Mouse (Mus musculus) CH12.LX (cell line): ENCODE measurements around the gene Ajm1. TPM values are rescaled to one million over a fixed set of nuclear protein-coding genes. Genes with fewer than 3 reads are reported as not detected.

Experiments
- DNase-seq: peaks from one replicate; pipeline ENCODE4 v3.0.0-alpha.2; 2013; ENCODE audit errors: extremely low read depth
- H3K27ac ChIP-seq: 2 replicates; pipeline ENCODE4 v1.5.1; 2012; ENCODE audit warnings: low read depth, mild to moderate bottlenecking, control low read depth, moderate library complexity; ENCODE audit not compliant: insufficient read depth
- H3K27me3 ChIP-seq: replicated peaks from 2 replicates; pipeline ENCODE3; 2012; ENCODE audit warnings: inconsistent platforms
- H3K36me3 ChIP-seq, 2 experiments: replicated peaks in 1 of 2; 2 replicates each; pipeline versions ENCODE3 to v1.6.1; 2012; ENCODE audit warnings: inconsistent platforms in 1 of 2, low read length in 1 of 2, mild to moderate bottlenecking in 1 of 2, mixed read lengths in 1 of 2, moderate library complexity in 1 of 2; ENCODE audit not compliant: control insufficient read depth in 1 of 2, insufficient read depth in 1 of 2
- H3K4me1 ChIP-seq, 2 experiments: 2 replicates each; pipeline ENCODE4 v1.6.1; 2012; ENCODE audit warnings: inconsistent platforms in 1 of 2, moderate library complexity in 1 of 2; ENCODE audit not compliant: insufficient read depth in 2 of 2, control insufficient read depth in 1 of 2
- H3K4me2 ChIP-seq: 2 replicates; pipeline ENCODE4 v1.6.1; 2012; ENCODE audit warnings: low read depth, mild to moderate bottlenecking, control low read depth; ENCODE audit not compliant: poor library complexity, insufficient read depth, severe bottlenecking
- H3K4me3 ChIP-seq, 3 experiments: fragments of 150-350 bp in 1 of 3; sonication (generic) in 1 of 3; replicated peaks in 1 of 3; 2 replicates each; pipeline versions ENCODE3 to v1.5.1; 2011 to 2012; ENCODE audit warnings: low read depth in 2 of 3, low read length in 2 of 3, mild to moderate bottlenecking in 2 of 3, moderate library complexity in 2 of 3, control low read depth in 1 of 3, improper control_type of control experiment in 1 of 3, inconsistent platforms in 1 of 3, mixed read lengths in 1 of 3; ENCODE audit not compliant: poor library complexity in 1 of 3
- H3K79me2 ChIP-seq: replicated peaks from 2 replicates; pipeline ENCODE4 v1.6.1; 2012; ENCODE audit warnings: mild to moderate bottlenecking, moderate library complexity; ENCODE audit not compliant: control insufficient read depth, poor library complexity, insufficient read depth, severe bottlenecking; ENCODE audit errors: extremely low read depth
- H3K9ac ChIP-seq: 2 replicates; pipeline ENCODE4 v1.6.1; 2012; ENCODE audit warnings: low read depth, mild to moderate bottlenecking, control low read depth, moderate library complexity; ENCODE audit not compliant: insufficient read depth
- H3K9me3 ChIP-seq: replicated peaks from 2 replicates; pipeline ENCODE3; 2012; ENCODE audit warnings: low read length, inconsistent platforms, mixed read lengths
- BHLHE40 ChIP-seq: IDR thresholded peaks from 2 replicates; pipeline ENCODE4 v1.6.1; 2011; ENCODE audit warnings: mild to moderate bottlenecking, low read depth, low read length, improper control_type of control experiment
- CHD1 ChIP-seq: IDR thresholded peaks from 2 replicates; pipeline ENCODE4 v1.6.1; 2012; ENCODE audit warnings: low read depth, low read length, improper control_type of control experiment, inconsistent platforms
- CHD2 ChIP-seq: IDR thresholded peaks from 2 replicates; pipeline ENCODE4 v1.6.1; 2011; ENCODE audit warnings: low read length, improper control_type of control experiment
- E2F4 ChIP-seq: IDR thresholded peaks from 2 replicates; pipeline ENCODE4 v1.6.1; 2011; ENCODE audit warnings: low read depth, low read length, improper control_type of control experiment; ENCODE audit not compliant: insufficient replicate concordance
- EP300 ChIP-seq: IDR thresholded peaks from 2 replicates; pipeline ENCODE4 v1.6.1; 2011; ENCODE audit warnings: low read length, improper control_type of control experiment
- ETS1 ChIP-seq: conservative IDR thresholded peaks from 2 replicates; pipeline ENCODE4 v1.6.1; 2012; ENCODE audit warnings: low read depth, mild to moderate bottlenecking, inconsistent platforms, low read length, improper control_type of control experiment, moderate library complexity
- GABPA ChIP-seq: IDR thresholded peaks from 2 replicates; pipeline ENCODE4 v1.6.1; 2012; ENCODE audit warnings: low read depth, low read length, improper control_type of control experiment, inconsistent platforms; ENCODE audit not compliant: insufficient replicate concordance
- HCFC1 ChIP-seq: IDR thresholded peaks from 2 replicates; pipeline ENCODE4 v1.6.1; 2012; ENCODE audit warnings: low read depth, mild to moderate bottlenecking, inconsistent platforms, low read length, improper control_type of control experiment
- IRF4 ChIP-seq: IDR thresholded peaks from 2 replicates; pipeline ENCODE4 v1.6.1; 2014; ENCODE audit warnings: low read depth, mild to moderate bottlenecking, inconsistent platforms, low read length, improper control_type of control experiment
- JUN ChIP-seq: IDR thresholded peaks from 2 replicates; pipeline ENCODE4 v1.6.1; 2011; ENCODE audit warnings: low read depth, mild to moderate bottlenecking, low read length, improper control_type of control experiment, moderate library complexity; ENCODE audit not compliant: insufficient read depth
- JUND ChIP-seq: conservative IDR thresholded peaks from 2 replicates; pipeline ENCODE4 v1.6.1; 2011; ENCODE audit warnings: low read depth, low read length, improper control_type of control experiment
- KAT2A ChIP-seq: IDR thresholded peaks from 2 replicates; pipeline ENCODE4 v1.6.1; 2012; ENCODE audit warnings: low read length, improper control_type of control experiment, inconsistent platforms; ENCODE audit not compliant: insufficient replicate concordance
- MAFK ChIP-seq: IDR thresholded peaks from 2 replicates; pipeline ENCODE4 v1.6.1; 2011; ENCODE audit warnings: low read length, improper control_type of control experiment; ENCODE audit not compliant: insufficient replicate concordance
- MAX ChIP-seq: IDR thresholded peaks from 2 replicates; pipeline ENCODE4 v1.6.1; 2011; ENCODE audit warnings: low read length, improper control_type of control experiment
- MEF2A ChIP-seq: IDR thresholded peaks from 2 replicates; pipeline ENCODE4 v1.6.1; 2014; ENCODE audit warnings: low read depth, mild to moderate bottlenecking, inconsistent platforms, low read length, improper control_type of control experiment, borderline replicate concordance
- MXI1 ChIP-seq: IDR thresholded peaks from 2 replicates; pipeline ENCODE4 v1.6.1; 2011; ENCODE audit warnings: mild to moderate bottlenecking, low read depth, low read length, improper control_type of control experiment
- MYC ChIP-seq: IDR thresholded peaks from 2 replicates; pipeline ENCODE4 v1.6.1; 2011; ENCODE audit warnings: low read depth, mild to moderate bottlenecking, improper control_type of control experiment, low read length
- NELFE ChIP-seq: IDR thresholded peaks from 2 replicates; pipeline ENCODE4 v1.6.1; 2011; ENCODE audit warnings: low read depth, low read length, improper control_type of control experiment
- PAX5 ChIP-seq: IDR thresholded peaks from 2 replicates; pipeline ENCODE4 v1.6.1; 2012; ENCODE audit warnings: low read length, inconsistent platforms, mixed read lengths
- POLR2A ChIP-seq: IDR thresholded peaks from 2 replicates; pipeline ENCODE4 v1.6.1; 2011; ENCODE audit warnings: low read depth, mild to moderate bottlenecking, improper control_type of control experiment, low read length
- POLR2AphosphoS2 ChIP-seq: IDR thresholded peaks from 2 replicates; pipeline ENCODE4 v1.6.1; 2011; ENCODE audit warnings: low read depth, low read length, improper control_type of control experiment
- RAD21 ChIP-seq: IDR thresholded peaks from 2 replicates; pipeline ENCODE4 v1.6.1; 2011; ENCODE audit warnings: low read depth, mild to moderate bottlenecking, low read length, improper control_type of control experiment, moderate library complexity
- RCOR1 ChIP-seq: conservative IDR thresholded peaks from 2 replicates; pipeline ENCODE4 v1.6.1; 2012; ENCODE audit warnings: low read depth, mild to moderate bottlenecking, inconsistent platforms, low read length, improper control_type of control experiment
- SMC3 ChIP-seq: IDR thresholded peaks from 2 replicates; pipeline ENCODE4 v1.6.1; 2011; ENCODE audit warnings: low read depth, low read length, improper control_type of control experiment
- TCF12 ChIP-seq: IDR thresholded peaks from 2 replicates; pipeline ENCODE4 v1.6.1; 2014; ENCODE audit warnings: low read depth, mild to moderate bottlenecking, inconsistent platforms, low read length, improper control_type of control experiment
- UBTF ChIP-seq: IDR thresholded peaks from 2 replicates; pipeline ENCODE4 v1.6.1; 2012; ENCODE audit warnings: low read depth, mild to moderate bottlenecking, inconsistent platforms, low read length, improper control_type of control experiment, moderate library complexity
- ZC3H11A ChIP-seq: IDR thresholded peaks from 2 replicates; pipeline ENCODE4 v1.6.1; 2012; ENCODE audit warnings: low read depth, mild to moderate bottlenecking, inconsistent platforms, low read length, improper control_type of control experiment
- ZKSCAN1 ChIP-seq: IDR thresholded peaks from 2 replicates; pipeline ENCODE4 v1.6.1; 2012; ENCODE audit warnings: low read depth, inconsistent platforms, low read length, improper control_type of control experiment, borderline replicate concordance
- ZNF384 ChIP-seq: IDR thresholded peaks from 2 replicates; pipeline ENCODE4 v1.6.1; 2012; ENCODE audit warnings: low read depth, low read length, improper control_type of control experiment, inconsistent platforms
- dilution Hi-C: fragments of 300-500 bp; cut with MboI; formaldehyde crosslinking; loops from 2 replicates; pipeline ENCODE4 v1.14.3; 2020; ENCODE audit warnings: low sequenced_read_pairs; ENCODE audit not compliant: extremely low pct_unique_long_range_greater_than_20kb, extremely low pct_ligation_motif_present
- in situ Hi-C: fragments of 300-500 bp; cut with MboI; formaldehyde crosslinking; loops from 3 replicates; pipeline ENCODE4 v1.14.3; 2019; ENCODE audit warnings: low sequenced_read_pairs, low pct_ligation_motif_present, low pct_unique_long_range_greater_than_20kb, mixed read lengths
- polyA plus RNA-seq: library from polyadenylated mRNA; unstranded; fragments of >175 nt; gene quantifications from 2 replicates; pipeline ENCODE4 v1.2.1, GENCODE M21; 2012; ENCODE audit warnings: low read depth; ENCODE audit not compliant: insufficient read length
- total RNA-seq, 2 experiments: library from RNA; depleted of rRNA; stranded (reverse); fragments of 300-350 nt in 1 of 2; fragments of >200 nt in 1 of 2; gene quantifications; 2 replicates each; pipeline ENCODE4 v1.2.3; 2012 to 2014

Gene Ajm1
- total and polyA plus RNA-seq, 3 experiments: 0.31 to 1.4 (median 1.4) TPM

DNA sequence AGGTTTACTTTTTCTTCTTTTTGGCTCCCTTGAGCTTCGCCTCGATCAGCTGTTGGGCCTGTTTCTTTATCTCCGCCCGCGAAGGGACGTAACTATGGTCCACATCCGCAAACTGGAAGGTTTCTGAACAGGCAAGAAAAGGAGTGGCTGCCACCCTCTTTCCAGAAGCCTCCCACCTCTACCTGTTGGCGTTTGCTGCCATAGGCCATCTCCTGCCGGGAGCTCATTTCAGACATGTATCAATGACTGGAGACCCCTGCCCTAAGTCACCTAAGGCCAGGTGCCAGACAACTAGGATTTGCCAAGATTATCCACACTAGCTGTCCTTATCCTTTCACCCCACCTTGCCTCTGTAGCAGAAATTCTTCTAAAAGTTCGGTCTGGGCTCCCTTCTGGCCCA lies 27.1 kb upstream of the Ajm1 start:
- H3K36me3 ChIP-seq: peaks cover 0 to 18% of the 10 kb centered on the region in 2 experiments
- no peaks in the 10 kb centered on the region for H3K9me3 ChIP-seq
- no peak for DNase-seq
- H3K9ac ChIP-seq: no peak overlapping the region
- peaks cover 5 to 21% of the 10 kb centered on the region in 2 experiments for H3K4me1 ChIP-seq
- TF ChIP-seq NELFE (no peak), MXI1 (no peak), E2F4 (no peak), IRF4 (no peak)
- H3K79me2 ChIP-seq: peaks cover 17% of the 10 kb centered on the region
- dilution Hi-C loops (no loop called here), in situ Hi-C loops (no loop called here)
- no peaks in the 10 kb centered on the region for H3K27me3 ChIP-seq
- H3K4me2 ChIP-seq: peak overlapping the region; percentile 7; the same call in 1 of the 2 replicates
- H3K27ac ChIP-seq: no peak overlapping the region
- peak overlapping the region in 1 of 3 experiments; percentile 99 for H3K4me3 ChIP-seq

DNA sequence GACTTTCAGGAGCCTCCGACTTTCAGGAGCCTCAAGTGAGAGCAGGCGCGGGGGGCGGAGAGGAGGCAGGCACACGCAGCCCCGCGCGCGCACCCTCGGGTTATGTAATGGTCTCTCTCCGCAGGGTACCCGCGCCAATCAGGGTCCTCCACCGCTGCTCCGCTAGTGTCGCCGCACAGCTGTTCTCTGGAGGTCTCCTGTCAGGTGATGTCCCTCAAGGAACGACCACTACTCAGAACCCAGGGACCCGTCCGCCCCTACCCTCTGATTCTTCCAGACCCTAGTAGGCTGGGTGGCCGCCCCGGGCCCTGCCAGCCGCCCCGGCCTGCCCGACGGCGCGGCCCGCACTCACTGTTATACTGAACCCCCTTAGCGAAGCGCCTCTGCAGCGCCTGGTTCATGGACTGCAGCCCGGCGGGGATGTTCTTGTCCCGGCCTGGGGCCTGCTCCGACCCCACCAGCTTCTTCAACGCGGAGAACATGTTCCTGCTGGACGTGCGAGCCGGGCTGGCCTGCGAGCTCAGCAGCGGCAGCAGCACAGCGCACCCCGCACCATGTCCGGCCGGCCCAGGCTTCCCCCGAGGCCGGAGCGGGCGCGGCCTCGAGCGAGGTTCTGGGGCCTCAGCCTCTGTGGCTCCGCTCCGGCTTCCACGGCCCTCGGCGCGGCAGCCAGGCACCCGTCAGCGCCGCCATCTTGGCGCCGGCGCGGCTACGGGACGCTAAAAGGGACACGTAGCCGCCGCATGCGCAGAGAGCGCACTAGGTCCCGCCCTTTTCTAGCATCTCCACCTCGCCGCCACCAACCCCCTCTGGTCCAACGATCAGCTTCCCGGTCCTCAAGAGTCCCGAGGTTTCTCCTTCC lies 26.4 kb upstream of the Ajm1 start, which contains the start of gene Rabl6:
TSS of gene Rabl6 (minus strand) at position 761 of the 862 bp plus-strand sequence.
- Histone ChIP-seq H3K79me2 (peaks cover 17% of the 10 kb centered on the region), H3K4me2 (peak within 1 kb of the TSS; percentile 86), H3K36me3 (peaks cover under 1 to 24% of the 10 kb centered on the region in 2 experiments), H3K27me3 (no peaks in the 10 kb centered on the region), H3K9me3 (no peaks in the 10 kb centered on the region), H3K4me3 (peak within 1 kb of the TSS; percentile 77 to 99 (median 83)), H3K4me1 (peaks cover 5 to 21% of the 10 kb centered on the region in 2 experiments), H3K27ac (no peak within 1 kb of the TSS; the same call in 1 of the 2 replicates), H3K9ac (peak within 1 kb of the TSS; percentile 65)
- in situ Hi-C loops (no loop called here), dilution Hi-C loops (no loop called here)
- DNase-seq: peak; percentile 86
- TF ChIP-seq ZNF384 (no peak), PAX5 (no peak), JUN (no peak), POLR2A (peak; percentile 91), SMC3 (no peak), JUND (no peak), UBTF (peak; percentile 36; the same call in 1 of the 2 replicates), MAFK (0 out of 2 replicates have a peak, but pooled peaks have one; percentile 18), RAD21 (no peak), ZKSCAN1 (no peak), E2F4 (peak; percentile 54; the same call in 1 of the 2 replicates), ETS1 (no peak), EP300 (no peak), BHLHE40 (0 out of 2 replicates have a peak, but pooled peaks have one; percentile 12), CHD2 (peak; percentile 53; the same call in 1 of the 2 replicates), MEF2A (peak; percentile 78), CHD1 (no peak; the same call in 1 of the 2 replicates), POLR2AphosphoS2 (peak; percentile 72; the same call in 1 of the 2 replicates), RCOR1 (peak; percentile 39; the same call in 1 of the 2 replicates), HCFC1 (peak; percentile 88), MXI1 (peak; percentile 76; the same call in 1 of the 2 replicates), MYC (no peak), MAX (peak; percentile 96), GABPA (peak; percentile 15; the same call in 1 of the 2 replicates), NELFE (peak; percentile 95), ZC3H11A (no peak), KAT2A (peak; percentile 85), TCF12 (peak; percentile 96), IRF4 (peak; percentile 76)
